In the genomic region with DNA sequence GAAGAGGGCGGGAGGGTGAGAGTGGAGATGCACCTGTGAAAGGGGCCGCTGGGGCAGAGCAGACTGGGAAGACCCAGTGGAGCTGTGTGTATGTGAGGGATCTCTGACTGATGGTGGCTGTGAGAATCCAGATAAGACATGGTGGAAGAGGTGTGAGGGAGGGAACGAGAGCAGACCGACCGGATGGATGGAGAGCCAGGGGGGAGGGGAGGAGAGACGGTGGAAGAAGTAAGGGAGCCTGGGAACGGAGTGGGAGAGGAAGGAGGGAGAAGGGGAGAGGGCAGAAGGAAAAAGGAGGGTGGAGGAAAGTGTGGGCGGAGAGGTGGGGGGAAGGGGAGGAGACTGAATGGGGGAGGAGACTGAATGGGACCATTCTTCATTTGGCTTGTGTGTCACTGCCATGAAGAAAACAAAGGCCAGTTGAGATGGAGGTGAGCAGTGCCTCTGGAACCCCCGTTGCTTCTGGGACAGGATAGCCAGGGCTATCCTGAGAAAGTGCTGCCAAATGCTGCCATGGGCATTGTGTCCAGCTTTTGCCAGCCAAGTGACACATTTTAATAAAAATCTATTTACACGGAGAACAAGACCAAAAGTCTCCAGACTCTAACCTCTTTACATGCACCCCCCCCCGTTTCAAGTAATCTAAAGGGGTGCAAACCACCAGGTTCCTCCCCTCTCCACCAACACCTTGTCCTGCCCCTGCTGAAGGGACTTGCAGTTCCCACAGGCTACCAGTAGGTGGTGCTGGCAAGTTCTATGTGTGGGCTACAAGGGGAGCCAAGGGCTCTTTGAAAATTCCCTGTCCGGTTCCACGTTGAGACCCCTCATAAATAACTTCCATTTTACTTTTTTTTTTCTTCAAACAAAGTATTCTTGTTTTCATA, we compare ENCODE assay signal across 9 mouse cellular contexts.
DNase-seq lines count a peak whose midpoint lies in the region; ATAC-seq and TF ChIP-seq lines count a peak whose summit lies in the region.
"Had no signal": no experiment of that assay in that cellular context is flagged by ENCODE, and none has a peak within 500 bp of the region (broad histone marks: within the 10 kb centered on the region; RNA-seq: fewer than 3 reads in every experiment).

No protein-coding gene starts in this region.

- no peak overlapping the region for H3K4me2 ChIP-seq in intestine, embryonic 16.5 days (ENCODE audit: low read depth, low read length)

- TF ChIP-seq POLR2A in small intestine, adult 2 months (IDR thresholded peaks at IDR 0.05; ENCODE audit: low read depth, low read length): no peak

- no peak overlapping the region for H3K4me3 ChIP-seq in intestine, embryonic 16.5 days (ENCODE audit: low read length)
- no peak overlapping the region for H3K4me3 ChIP-seq in midbrain, embryonic 10.5 days
- H3K4me3 ChIP-seq in small intestine, adult 2 months (ENCODE audit: low read depth, low read length): no peak overlapping the region
- H3K4me3 ChIP-seq: megakaryocyte, embryonic 14.5 days had no signal

- peak; percentile 50; the same call in 1 of the 2 replicates for ATAC-seq in intestine, embryonic 16.5 days
- no peak for ATAC-seq in monocyte, adult 5-6 weeks (replicated peaks; ENCODE audit: insufficient number of reproducible peaks, low FRiP score, low TSS enrichment, poor library complexity, severe bottlenecking)

- H3K27ac ChIP-seq in intestine, embryonic 16.5 days (ENCODE audit: low read length): no peak overlapping the region
- no peak overlapping the region for H3K27ac ChIP-seq in midbrain, embryonic 10.5 days (replicated peaks)
- no peak overlapping the region for H3K27ac ChIP-seq in small intestine, adult 2 months (ENCODE audit: insufficient read depth, low read depth, low read length)

- no peaks in the 10 kb centered on the region for H3K9me3 ChIP-seq in intestine, embryonic 16.5 days (ENCODE audit: control insufficient read depth, low read length)
- H3K9me3 ChIP-seq in midbrain, embryonic 10.5 days (replicated peaks): no peaks in the 10 kb centered on the region
- H3K9me3 ChIP-seq: megakaryocyte, embryonic 14.5 days had no signal

- no peaks in the 10 kb centered on the region for H3K4me1 ChIP-seq in intestine, embryonic 16.5 days (ENCODE audit: control insufficient read depth, insufficient read depth, low read length)
- peaks cover 23% of the 10 kb centered on the region for H3K4me1 ChIP-seq in midbrain, embryonic 10.5 days
- no peaks in the 10 kb centered on the region for H3K4me1 ChIP-seq in small intestine, adult 2 months (ENCODE audit: control insufficient read depth, insufficient read depth, insufficient read length, low read length)

- WGBS in intestine, embryonic 16.5 days: 23% methylated on average over 13 of the region's 13 CpGs
- 39% methylated on average over 13 of the region's 13 CpGs for WGBS in midbrain, embryonic 10.5 days
- WGBS in small intestine, adult 2 months: 24% methylated on average over 13 of the region's 13 CpGs

- no peak overlapping the region for H3K9ac ChIP-seq in intestine, embryonic 16.5 days (ENCODE audit: low read depth, low read length)

- peak; percentile 90 for TF ChIP-seq CTCF in small intestine, adult 2 months (IDR thresholded peaks at IDR 0.05; ENCODE audit: extremely low read depth, insufficient read length, insufficient replicate concordance, low read depth, low read length)

- H3K27me3 ChIP-seq in intestine, embryonic 16.5 days (replicated peaks; ENCODE audit: control insufficient read depth, insufficient read depth, low read length): no peaks in the 10 kb centered on the region
- no peaks in the 10 kb centered on the region for H3K27me3 ChIP-seq in midbrain, embryonic 10.5 days (ENCODE audit: low read depth, poor library complexity, severe bottlenecking)
- no peaks in the 10 kb centered on the region for H3K27me3 ChIP-seq in small intestine, adult 2 months (ENCODE audit: control insufficient read depth, insufficient read depth, low read length)

- intact Hi-C loops in gastrocnemius, postnatal 14 days (cut with DNase I; ENCODE audit: low total_unique reads): loop anchor here (2.0 kb wide), 1 partner anchor 180 kb away; no protein-coding TSS in a partner anchor
- intact Hi-C loops in left cerebral cortex, postnatal 36 days (cut with DNase I): loop anchor here (2.0 to 5.0 kb wide), 2 partner anchors 184 to 255 kb away; partner anchors contain the start of gene Dcp1b

- H3K36me3 ChIP-seq in intestine, embryonic 16.5 days (ENCODE audit: control insufficient read depth, insufficient read depth, low read length): no peaks in the 10 kb centered on the region
- H3K36me3 ChIP-seq in midbrain, embryonic 10.5 days: no peaks in the 10 kb centered on the region
- H3K36me3 ChIP-seq in small intestine, adult 2 months (ENCODE audit: control insufficient read depth, insufficient read depth, low read length): no peaks in the 10 kb centered on the region

- peak; percentile 73 to 78 for DNase-seq in adrenal gland, adult 18-20 months (ENCODE audit: low spot score in 2 of 2)
- peak; percentile 60 to 86 for DNase-seq in cerebellum, postnatal 4 days (ENCODE audit: low spot score in 2 of 2)
- DNase-seq in gastrocnemius, postnatal 14 days: peak; percentile 68
- peak; percentile 65 to 76 for DNase-seq in left cerebral cortex, postnatal 36 days (ENCODE audit: low spot score in 2 of 2)
- DNase-seq in midbrain, embryonic 10.5 days (ENCODE audit: low spot score): peak; percentile 79
